Mouse (Mus musculus) spleen, adult 12 weeks (tissue): ENCODE measurements around the gene Gne.

Experiments
- DNase-seq: peaks from one replicate; pipeline ENCODE4 v3.0.0; 2022; ENCODE audit warnings: low spot score

The Gne gene

DNA sequence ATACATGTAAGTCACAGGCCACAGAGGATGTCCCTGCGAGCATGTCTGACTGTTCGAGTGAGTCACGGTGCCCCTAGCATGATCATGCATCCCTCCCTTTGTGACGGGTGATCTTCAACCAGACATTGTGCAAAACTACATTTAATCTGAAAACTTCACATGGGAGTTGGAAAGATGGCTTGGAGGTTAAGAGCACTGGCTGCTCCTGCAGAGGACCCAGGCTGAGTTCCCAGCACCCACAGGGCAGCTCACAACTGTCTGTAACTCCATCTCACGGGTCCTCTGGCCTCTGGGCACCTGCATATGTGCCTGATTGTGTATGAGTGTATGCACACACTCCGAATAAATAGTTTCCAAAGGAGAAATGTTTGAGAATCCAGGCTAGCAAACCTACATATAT is 59.7 kb downstream of the Gne start:
- no peak for DNase-seq

- DNase-seq: no peak
Measured at GRCm38 (mm10) chr4:44023681-44024080, 60.3 kb downstream of the Gne start.

- DNase-seq: no peak
Measured at GRCm38 (mm10) chr4:44022766-44023165, 61.2 kb downstream of the Gne start.

- no peak for DNase-seq
Measured at GRCm38 (mm10) chr4:44022323-44022722, 61.7 kb downstream of the Gne start.

DNA sequence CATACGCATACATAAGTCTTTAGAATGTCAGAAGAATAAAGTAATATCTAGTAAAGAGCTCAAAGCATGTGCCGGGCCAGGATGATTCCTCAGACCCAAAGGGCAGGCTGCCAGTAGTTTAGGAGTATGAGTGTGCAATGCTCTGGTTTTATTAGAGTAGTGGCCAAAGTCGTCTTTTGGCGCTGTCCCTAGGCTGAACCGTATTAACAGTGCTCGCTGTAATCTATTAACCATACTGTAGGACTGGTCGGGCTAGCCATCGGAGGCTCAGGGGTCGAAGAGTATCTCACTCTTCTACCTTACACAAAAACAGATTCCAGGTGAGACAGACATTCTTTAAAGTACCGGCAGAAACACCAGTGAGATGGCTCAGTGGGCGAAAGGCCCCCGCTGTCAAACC is 67.2 kb downstream of the Gne start:
- DNase-seq: no peak

DNA sequence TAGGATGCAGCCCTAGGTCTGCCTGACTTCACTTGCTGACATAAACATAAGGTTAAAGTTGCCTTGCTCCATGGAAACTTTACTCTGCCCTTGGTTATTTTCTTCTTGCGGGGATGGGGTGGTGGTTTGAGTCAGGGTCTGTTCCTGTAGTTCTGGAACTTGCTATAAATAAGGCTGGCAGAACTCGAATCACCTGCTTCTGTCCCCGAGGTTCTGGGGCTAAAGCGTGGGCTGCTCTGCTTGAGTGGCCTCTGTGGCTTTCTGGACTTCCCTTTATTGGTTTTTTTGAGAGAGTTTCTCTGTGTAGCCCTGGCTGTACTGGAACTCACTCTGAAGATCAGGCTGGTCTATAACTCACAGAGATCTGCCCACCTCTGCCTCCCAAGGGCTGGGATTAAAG is 67.9 kb downstream of the Gne start:
- no peak for DNase-seq

- no peak for DNase-seq
Measured at GRCm38 (mm10) chr4:44013391-44014070, 70.4 kb downstream of the Gne start.

DNA sequence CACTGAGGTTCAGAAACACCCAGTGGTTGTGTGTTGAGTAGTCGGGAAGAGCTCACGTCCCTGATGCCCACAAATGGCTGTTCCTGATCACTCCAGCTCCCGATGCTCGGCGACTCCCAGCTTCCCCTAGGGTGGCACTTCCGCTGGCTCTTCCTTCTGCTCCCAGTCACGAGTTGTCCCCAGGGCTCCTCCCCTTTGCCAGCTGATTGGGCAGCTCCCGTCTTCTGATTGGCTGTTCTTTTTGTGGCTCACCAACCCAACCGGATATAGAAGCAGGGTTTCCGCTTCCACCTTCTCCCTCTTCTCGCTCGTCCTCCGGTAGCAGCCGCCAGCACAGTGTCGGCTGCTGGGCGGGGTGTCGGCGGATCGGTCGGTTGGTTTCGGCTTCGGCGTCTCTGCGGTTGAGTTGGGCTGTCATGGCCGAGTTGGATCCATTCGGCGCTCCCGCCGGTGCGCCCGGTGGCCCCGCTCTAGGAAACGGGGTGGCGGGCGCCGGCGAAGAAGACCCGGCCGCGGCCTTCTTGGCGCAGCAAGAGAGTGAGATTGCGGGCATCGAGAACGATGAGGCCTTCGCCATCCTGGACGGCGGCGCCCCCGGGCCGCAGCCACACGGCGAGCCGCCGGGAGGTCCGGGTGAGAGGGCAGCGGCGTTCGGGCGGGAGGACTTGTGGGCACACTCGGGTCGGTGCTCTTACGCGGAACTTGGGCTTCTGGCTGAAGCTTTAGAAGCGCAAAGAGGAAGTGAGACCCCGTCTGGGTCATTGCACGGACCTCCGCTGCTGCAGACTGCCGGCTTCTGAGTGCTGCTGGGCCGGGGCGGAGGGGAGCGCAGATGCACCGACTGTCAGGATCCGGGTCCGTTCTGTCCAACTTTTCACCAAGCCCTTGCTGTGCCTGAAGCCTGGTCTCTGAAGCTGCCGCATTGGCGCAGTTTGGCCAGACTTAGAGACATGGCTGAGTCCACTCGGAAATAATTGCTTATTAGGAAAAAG is 71.3 kb downstream of the Gne start:
- DNase-seq: peak; percentile 81

GRCm38 (mm10) chr4:44011799-44012198 is 72.2 kb downstream of the Gne start:
- DNase-seq: no peak

DNA sequence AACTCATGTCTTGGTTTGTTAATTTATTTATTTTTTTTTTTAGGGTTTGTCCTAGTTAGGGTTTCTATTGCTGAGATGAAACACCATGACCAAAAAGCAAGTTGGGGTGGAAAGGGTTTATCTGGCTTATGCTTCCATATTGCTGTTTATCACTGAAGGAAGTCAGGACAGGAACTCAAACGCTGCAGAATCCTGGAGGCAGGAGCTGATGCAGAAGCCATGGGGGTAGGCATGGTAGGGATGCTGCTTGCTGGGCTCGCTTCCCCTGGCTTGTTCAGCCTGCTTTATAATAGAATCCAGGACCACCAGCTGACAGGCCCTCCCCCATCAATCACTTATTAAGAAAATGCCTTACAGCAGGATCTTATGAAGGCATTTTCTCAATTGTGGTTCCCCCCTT is 73.1 kb downstream of the Gne start:
- DNase-seq: no peak

- DNase-seq: no peak
Measured at GRCm38 (mm10) chr4:44010176-44010575, 73.8 kb downstream of the Gne start.

GRCm38 (mm10) chr4:44004623-44005409 is 79.2 kb downstream of the Gne start:
- DNase-seq: no peak

- peak; percentile 36 for DNase-seq
Measured at GRCm38 (mm10) chr4:44004126-44004525, 79.9 kb downstream of the Gne start, which contains the start of gene Clta. Gene Clta, plus strand, starts transcription at chr4:44004452.

- DNase-seq: peak; percentile 17
Measured at GRCm38 (mm10) chr4:44003622-44004021, 80.4 kb downstream of the Gne start.

DNA sequence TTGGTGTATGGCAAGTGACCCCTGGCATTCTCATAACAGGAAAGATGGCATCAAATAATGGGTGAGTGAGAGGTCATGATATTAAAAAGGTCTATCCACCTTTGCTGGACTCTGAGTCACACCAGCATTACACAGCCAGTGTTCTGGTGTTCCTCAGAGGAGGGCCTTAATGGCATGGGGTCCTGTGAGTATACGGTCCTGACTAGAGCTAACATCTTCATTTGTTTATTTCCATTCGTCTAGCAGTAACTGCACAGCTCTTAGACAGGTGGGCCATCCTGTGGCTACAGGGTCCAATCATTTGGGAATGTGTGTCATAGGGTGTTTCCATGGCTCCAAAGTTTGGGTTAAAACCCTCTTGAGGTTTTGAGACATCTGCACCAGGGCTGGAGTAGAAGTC is 89.6 kb downstream of the Gne start:
- no peak for DNase-seq

GRCm38 (mm10) chr4:43993072-43993471 is 90.9 kb downstream of the Gne start:
- DNase-seq: no peak

GRCm38 (mm10) chr4:43988976-43989375 is 95.0 kb downstream of the Gne start:
- no peak for DNase-seq

DNA sequence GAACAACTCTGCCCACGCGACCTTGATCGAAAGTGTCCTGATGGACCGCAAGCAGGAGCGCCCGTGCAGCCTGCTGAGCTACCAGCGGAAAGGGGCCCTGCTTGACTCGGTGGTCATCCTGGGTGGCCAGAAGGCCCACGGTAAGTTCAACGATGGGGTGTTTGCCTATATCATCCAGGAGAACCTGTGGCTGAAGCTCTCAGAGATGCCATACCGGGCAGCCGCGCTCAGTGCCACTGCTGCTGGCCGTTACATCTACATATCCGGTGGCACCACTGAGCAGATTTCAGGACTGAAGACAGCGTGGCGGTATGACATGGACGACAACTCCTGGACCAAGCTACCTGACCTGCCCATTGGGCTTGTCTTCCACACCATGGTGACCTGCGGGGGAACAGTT is 99.7 kb downstream of the Gne start:
- DNase-seq: no peak
